Mouse (Mus musculus): Measurements from ENCODE around the gene Clk4.

Gene Clk4

GRCm38 (mm10) chr11:51315991-51316810, 54.7 kb downstream of the Clk4 start:
- no peak for DNase-seq

GRCm38 (mm10) chr11:51320609-51321008, 59.1 kb downstream of the Clk4 start:
- no peak for DNase-seq

GRCm38 (mm10) chr11:51326908-51327307, 65.4 kb downstream of the Clk4 start:
- no peak for DNase-seq

- no peak for DNase-seq
Measured at GRCm38 (mm10) chr11:51328387-51328942, 66.9 kb downstream of the Clk4 start.

- no peak for DNase-seq
Measured at GRCm38 (mm10) chr11:51329837-51330714, 68.5 kb downstream of the Clk4 start.

Measured in spleen, adult 18-20 months (tissue).